Comparison of ENCODE assay signal across 8 mouse cellular contexts in the genomic region with DNA sequence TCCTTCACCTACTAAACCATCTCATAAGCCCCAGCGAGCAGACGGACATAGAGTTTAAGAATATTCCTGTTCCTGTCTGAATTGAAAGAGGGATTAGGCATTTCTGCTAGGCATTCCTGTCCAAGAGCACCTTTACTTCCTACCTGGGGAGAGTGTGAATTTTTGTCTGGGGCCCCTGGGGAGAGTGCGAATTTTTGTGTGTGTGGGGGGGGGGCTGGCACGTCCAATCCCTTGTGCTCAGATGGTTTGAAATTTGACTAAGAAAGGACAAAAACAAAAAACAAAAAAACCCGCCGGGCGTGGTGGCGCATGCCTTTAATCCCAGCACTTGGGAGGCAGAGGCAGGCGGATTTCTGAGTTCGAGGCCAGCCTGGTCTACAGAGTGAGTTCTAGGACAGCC. TPM values are rescaled to one million over a fixed set of nuclear protein-coding genes. Genes with fewer than 3 reads are reported as not detected.
DNase-seq lines count a peak whose midpoint lies in the region; ATAC-seq and TF ChIP-seq lines count a peak whose summit lies in the region.

No protein-coding gene starts in this region.

- peak overlapping the region; percentile 84 for H3K4me3 ChIP-seq in gastrocnemius, adult 2 months
- H3K4me3 ChIP-seq in CH12.LX (replicated peaks in 1 of 3; ENCODE audit: low read depth in 2 of 3, low read length in 2 of 3, poor library complexity in 1 of 3) = peak overlapping the region in 2 of 3 experiments; percentile 33 to 97
- H3K4me3 ChIP-seq in forebrain, embryonic 16.5 days (replicated peaks; ENCODE audit: low read length) = peak overlapping the region; percentile 92
- H3K4me3 ChIP-seq in liver, postnatal 0 days (ENCODE audit: low read depth, low read length) = peak overlapping the region; percentile 72

- H3K9me3 ChIP-seq in CH12.LX (replicated peaks; ENCODE audit: low read length) = no peaks in the 10 kb centered on the region
- no peaks in the 10 kb centered on the region for H3K9me3 ChIP-seq in forebrain, embryonic 16.5 days (ENCODE audit: control insufficient read depth, low read length)
- H3K9me3 ChIP-seq in liver, postnatal 0 days (ENCODE audit: low read length) = no peaks in the 10 kb centered on the region

- ATAC-seq in forebrain, embryonic 16.5 days = peak; percentile 7; the same call in 1 of the 2 replicates
- 0 out of 2 replicates have a peak, but pooled peaks have one; percentile 1 for ATAC-seq in liver, postnatal 0 days
- no peak for ATAC-seq in granulocyte monocyte progenitor cell, adult 5-6 weeks (replicated peaks; ENCODE audit: poor library complexity, severe bottlenecking)

- no peak overlapping the region for H3K9ac ChIP-seq in CH12.LX (ENCODE audit: insufficient read depth, low read depth)
- no peak overlapping the region for H3K9ac ChIP-seq in forebrain, embryonic 16.5 days (replicated peaks; ENCODE audit: low read depth, low read length)
- no peak overlapping the region for H3K9ac ChIP-seq in liver, postnatal 0 days (replicated peaks)

- no peak for TF ChIP-seq POLR2A in CH12.LX (IDR thresholded peaks at IDR 0.05; ENCODE audit: low read depth, low read length)

- in situ Hi-C loops in CH12.LX (cut with MboI; ENCODE audit: low pct_ligation_motif_present, low pct_unique_long_range_greater_than_20kb, low sequenced_read_pairs) = no loop called here

- H3K27ac ChIP-seq in gastrocnemius, adult 2 months = peak overlapping the region; percentile 79; the same call in 1 of the 2 replicates
- H3K27ac ChIP-seq in CH12.LX (ENCODE audit: insufficient read depth, low read depth) = no peak overlapping the region
- H3K27ac ChIP-seq in forebrain, embryonic 16.5 days (ENCODE audit: low read length) = no peak overlapping the region
- H3K27ac ChIP-seq in liver, postnatal 0 days (ENCODE audit: low read depth) = no peak overlapping the region

- intact Hi-C loops in gastrocnemius, adult 2 months (cut with DNase I) = no loop called here
- intact Hi-C loops in left cerebral cortex, postnatal 10 days (cut with DNase I) = no loop called here

- no peak for TF ChIP-seq CTCF in gastrocnemius, adult 2 months (IDR thresholded peaks at IDR 0.05)
- no peak for TF ChIP-seq CTCF in CH12.LX (conservative IDR thresholded peaks at IDR 0.05 in 1 of 2, IDR thresholded peaks at IDR 0.05 in 1 of 2; ENCODE audit: low read depth in 2 of 2, low read length in 2 of 2)
- no peak for TF ChIP-seq CTCF in liver, postnatal 0 days (IDR thresholded peaks at IDR 0.05; ENCODE audit: low read depth)

- H3K79me2 ChIP-seq in CH12.LX (replicated peaks; ENCODE audit: control insufficient read depth, extremely low read depth, insufficient read depth, poor library complexity, severe bottlenecking) = peaks cover 20% of the 10 kb centered on the region

- dilution Hi-C loops in CH12.LX (cut with MboI; ENCODE audit: extremely low pct_ligation_motif_present, extremely low pct_unique_long_range_greater_than_20kb, low sequenced_read_pairs) = no loop called here

- H3K27me3 ChIP-seq in CH12.LX (replicated peaks) = no peaks in the 10 kb centered on the region
- H3K27me3 ChIP-seq in forebrain, embryonic 16.5 days (replicated peaks; ENCODE audit: control insufficient read depth, insufficient read depth, low read length) = no peaks in the 10 kb centered on the region
- no peaks in the 10 kb centered on the region for H3K27me3 ChIP-seq in liver, postnatal 0 days (ENCODE audit: insufficient read depth, low read length)

- peaks cover 16% of the 10 kb centered on the region in 2 experiments for H3K36me3 ChIP-seq in CH12.LX (replicated peaks in 1 of 2; ENCODE audit: control insufficient read depth in 1 of 2, insufficient read depth in 1 of 2, low read length in 1 of 2)
- peaks cover 7% of the 10 kb centered on the region; the same call in 1 of the 2 replicates for H3K36me3 ChIP-seq in forebrain, embryonic 16.5 days (ENCODE audit: control insufficient read depth, insufficient read depth)
- H3K36me3 ChIP-seq in liver, postnatal 0 days (replicated peaks; ENCODE audit: insufficient read depth, low read length) = peaks cover 11% of the 10 kb centered on the region

- no peak for TF ChIP-seq RAD21 in CH12.LX (IDR thresholded peaks at IDR 0.05; ENCODE audit: low read depth, low read length)

- WGBS in forebrain, embryonic 16.5 days = 67% methylated on average over 10 of the region's 10 CpGs
- 65% methylated on average over 10 of the region's 10 CpGs for WGBS in liver, postnatal 0 days (ENCODE audit: insufficient replicate concordance)

- peaks cover 0 to 13% of the 10 kb centered on the region in 2 experiments; a peak in 2 of 4 replicates for H3K4me1 ChIP-seq in CH12.LX (ENCODE audit: control insufficient read depth in 1 of 2, insufficient read depth in 2 of 2)
- peaks cover 9% of the 10 kb centered on the region for H3K4me1 ChIP-seq in forebrain, embryonic 16.5 days (replicated peaks; ENCODE audit: control insufficient read depth, insufficient read depth, low read length)
- H3K4me1 ChIP-seq in liver, postnatal 0 days (ENCODE audit: insufficient read depth) = peaks cover 12% of the 10 kb centered on the region

- DNase-seq in gastrocnemius, adult 2 months = no peak
- no peak for DNase-seq in gastrocnemius, adult 8-10 months (ENCODE audit: low spot score in 2 of 2)
- DNase-seq in CH12.LX (ENCODE audit: extremely low read depth) = no peak
- no peak for DNase-seq in liver, postnatal 0 days
- no peak for DNase-seq in left cerebral cortex, postnatal 10 days (ENCODE audit: extremely low spot score in 1 of 2, low spot score in 2 of 2)
- no peak for DNase-seq in layer of hippocampus, adult 9-10 months (ENCODE audit: low spot score)

- no peak for TF ChIP-seq EP300 in CH12.LX (IDR thresholded peaks at IDR 0.05; ENCODE audit: low read length)
- TF ChIP-seq EP300 in liver, postnatal 0 days (IDR thresholded peaks at IDR 0.05; ENCODE audit: low read depth) = no peak

- peak overlapping the region; percentile 7; the same call in 1 of the 2 replicates for H3K4me2 ChIP-seq in CH12.LX (ENCODE audit: insufficient read depth, low read depth, poor library complexity, severe bottlenecking)
- H3K4me2 ChIP-seq in forebrain, embryonic 16.5 days (ENCODE audit: low read length) = peak overlapping the region; percentile 43
- peak overlapping the region; percentile 95 for H3K4me2 ChIP-seq in liver, postnatal 0 days (ENCODE audit: low read depth, low read length)

TF ChIP-seq in CH12.LX, 34 proteins besides CTCF, POLR2A, EP300 and RAD21:
- TF ChIP-seq JUND (conservative IDR thresholded peaks at IDR 0.05; ENCODE audit: low read depth, low read length) = no peak
- no peak for TF ChIP-seq UBTF (IDR thresholded peaks at IDR 0.05; ENCODE audit: low read depth, low read length)

RNA-seq across cellular contexts. Expression of a gene that starts 0.4 kb away (rescaled TPM):
- 1 to 10 TPM; 7.3 to 9.0 TPM for total RNA-seq in gastrocnemius, adult 2 months (2021)
- 1 to 10 TPM; 8.6 to 9.6 (median 9.3) TPM for total RNA-seq in gastrocnemius, adult 8-10 months (2022)
- 29.7 and 40.8 TPM in 2 replicates for total RNA-seq in CH12.LX (2012; rRNA removed)
- total RNA-seq in CH12.LX (2014; rRNA removed) = 26.4 and 29.2 TPM in 2 replicates
- 37.3 and 40.0 TPM in 2 replicates for polyA plus RNA-seq in CH12.LX (2012; ENCODE audit: insufficient read length, low read depth)
- 30.8 and 32.7 TPM in 2 replicates for polyA plus RNA-seq in forebrain, embryonic 16.5 days (2015; fragmentation: Nextera tagmentation; extraction: Ambion mirVana)
- polyA plus RNA-seq in liver, postnatal 0 days (2015; fragmentation: Nextera tagmentation; extraction: Ambion mirVana) = 7.3 and 8.2 TPM in 2 replicates
- total RNA-seq in left cerebral cortex, postnatal 10 days (2021) = 10 to 100 TPM; 35.9 to 37.1 TPM
- total RNA-seq in granulocyte monocyte progenitor cell, adult 5-6 weeks (2014; fragmentation: Nextera tagmentation) = 33.8 and 41.7 TPM in 2 replicates
- total RNA-seq in granulocyte monocyte progenitor cell, adult 5-6 weeks (2017) = 30.5 TPM in 2 replicates

RNA-seq across cellular contexts. Expression of a gene that starts 33.8 kb away (rescaled TPM):
- 1 to 10 TPM; 1.3 to 1.4 TPM for total RNA-seq in gastrocnemius, adult 2 months (2021)
- total RNA-seq in gastrocnemius, adult 8-10 months (2022) = 1 to 10 TPM in 3 of 4 experiments, under 1 TPM in 1; 0.73 to 1.3 (median 1.1) TPM
- total RNA-seq in CH12.LX (2012; rRNA removed) (0.17 and 0.21 TPM in 2 replicates), CH12.LX (2014; rRNA removed) (not detected in 2 replicates)
- 0.40 and 0.51 TPM in 2 replicates for polyA plus RNA-seq in CH12.LX (2012; ENCODE audit: insufficient read length, low read depth)
- 18.6 and 27.7 TPM in 2 replicates for polyA plus RNA-seq in forebrain, embryonic 16.5 days (2015; fragmentation: Nextera tagmentation; extraction: Ambion mirVana)
- polyA plus RNA-seq in liver, postnatal 0 days (2015; fragmentation: Nextera tagmentation; extraction: Ambion mirVana) = 0.99 and 1.4 TPM in 2 replicates
- 10 to 100 TPM; 20.6 to 25.4 TPM for total RNA-seq in left cerebral cortex, postnatal 10 days (2021)
- total RNA-seq in granulocyte monocyte progenitor cell, adult 5-6 weeks (2014; fragmentation: Nextera tagmentation) = not detected in 2 replicates
- total RNA-seq in granulocyte monocyte progenitor cell, adult 5-6 weeks (2017) = 0.43 TPM in 1 of 2 replicates, not detected in the other

Comparison
In these comparisons a context has a peak if more than half of its experiments do, and no peak if none do; other contexts are left out.
1. H3K4me2 ChIP-seq: peak in every context shown above with its lines; median percentile 95 in liver, postnatal 0 days; 43 in forebrain, embryonic 16.5 days; 7 in CH12.LX.
2. RNA of a gene that starts 33.8 kb away (total RNA-seq): 20.6 to 25.4 TPM in left cerebral cortex, postnatal 10 days; 1.3 to 1.4 TPM in gastrocnemius, adult 2 months, 0.73 to 1.3 TPM in gastrocnemius, adult 8-10 months, 0.17 to 0.21 TPM in CH12.LX and 0.43 TPM in granulocyte monocyte progenitor cell, adult 5-6 weeks; every median in the first group is over 4 times any median in the second.
3. Peak in every context shown above with its lines, with median percentiles within 50 percentile points of each other: H3K4me3 ChIP-seq.